Mouse (Mus musculus) hematopoietic stem cell, adult 5-6 weeks (primary cell): ENCODE data around the gene Tenm3. TPM values are rescaled to one million over a fixed set of nuclear protein-coding genes. Genes with fewer than 3 reads are reported as not detected.

Experiments used
- ATAC-seq, 2 experiments: fragments of 125-278 bp in 1 of 2; replicated peaks in 1 of 2; 2 replicates each; pipeline ENCODE4 v1.8.0; 2016 to 2017; ENCODE audit warnings: inconsistent platforms in 2 of 2, mild to moderate bottlenecking in 2 of 2, moderate number of reproducible peaks in 2 of 2, low read depth in 1 of 2, moderate TSS enrichment in 1 of 2; ENCODE audit not compliant: low FRiP score in 2 of 2, poor library complexity in 2 of 2, severe bottlenecking in 2 of 2, insufficient read depth in 1 of 2, low TSS enrichment in 1 of 2
- total RNA-seq: library from RNA; stranded (forward); fragments of 172-1452, 232-1000 nt; gene quantifications from 2 replicates; pipeline ENCODE4 v1.2.3, GENCODE M21; 2017

Tenm3 gene
- total RNA-seq, 1 experiment from 2014 or later: not detected

- ATAC-seq: no peak
These were observed 205.6 kb downstream of the Tenm3 start for GRCm38 (mm10) chr8:48638129-48638528.

- ATAC-seq: no peak
These were observed 206.8 kb downstream of the Tenm3 start for GRCm38 (mm10) chr8:48636979-48637378.

GRCm38 (mm10) chr8:48635815-48636214 lies 207.9 kb downstream of the Tenm3 start:
- no peak for ATAC-seq

- no peak for ATAC-seq
These were observed 210.3 kb downstream of the Tenm3 start for GRCm38 (mm10) chr8:48633426-48633825.

GRCm38 (mm10) chr8:48622517-48623153 lies 221.1 kb downstream of the Tenm3 start:
- ATAC-seq: no peak

- ATAC-seq: no peak
These were observed 228.7 kb downstream of the Tenm3 start for GRCm38 (mm10) chr8:48615088-48615487.

- ATAC-seq: no peak
These were observed 231.7 kb downstream of the Tenm3 start for GRCm38 (mm10) chr8:48611934-48612512.

GRCm38 (mm10) chr8:48611126-48611525 lies 232.6 kb downstream of the Tenm3 start:
- no peak for ATAC-seq

- ATAC-seq: no peak
These were observed 233.4 kb downstream of the Tenm3 start for GRCm38 (mm10) chr8:48610316-48610715.

- no peak for ATAC-seq
These were observed 234.1 kb downstream of the Tenm3 start for GRCm38 (mm10) chr8:48609684-48610083.

GRCm38 (mm10) chr8:48604190-48604897 lies 239.4 kb downstream of the Tenm3 start:
- ATAC-seq: no peak

GRCm38 (mm10) chr8:48603165-48603840 lies 240.4 kb downstream of the Tenm3 start:
- ATAC-seq: no peak

- ATAC-seq: no peak
These were observed 242.1 kb downstream of the Tenm3 start for GRCm38 (mm10) chr8:48601621-48602020.

GRCm38 (mm10) chr8:48599028-48599427 lies 244.7 kb downstream of the Tenm3 start:
- no peak for ATAC-seq

GRCm38 (mm10) chr8:48596332-48596731 lies 247.4 kb downstream of the Tenm3 start:
- ATAC-seq: no peak

- no peak for ATAC-seq
These were observed 251.9 kb downstream of the Tenm3 start for GRCm38 (mm10) chr8:48591818-48592217.

- ATAC-seq: no peak
These were observed 264.0 kb downstream of the Tenm3 start for GRCm38 (mm10) chr8:48579732-48580131.

GRCm38 (mm10) chr8:48579144-48579543 lies 264.6 kb downstream of the Tenm3 start:
- ATAC-seq: no peak
